Comparison of ENCODE assay signal across 9 mouse cellular contexts in genomic region chr5:137026092-137026491, GRCm38 (mm10). TPM values are rescaled to one million over a fixed set of nuclear protein-coding genes. Genes with fewer than 3 reads are reported as not detected.
DNase-seq lines count a peak whose midpoint lies in the region; ATAC-seq and TF ChIP-seq lines count a peak whose summit lies in the region.
"Had no signal": no experiment of that assay in that cellular context is flagged by ENCODE, and none has a peak within 500 bp of the region (broad histone marks: within the 10 kb centered on the region; RNA-seq: fewer than 3 reads in every experiment).

Gene Vgf (plus strand): TSS chr5:137026392.

- no peaks in the 10 kb centered on the region for H3K9me3 ChIP-seq in lung, embryonic 15.5 days
- H3K9me3 ChIP-seq in intestine, embryonic 15.5 days = no peaks in the 10 kb centered on the region

- H3K36me3 ChIP-seq in lung, embryonic 15.5 days = no peaks in the 10 kb centered on the region
- H3K36me3 ChIP-seq in intestine, embryonic 15.5 days = no peaks in the 10 kb centered on the region
- H3K36me3 ChIP-seq in myocyte (ENCODE audit: control insufficient read depth, insufficient read depth) = no peaks in the 10 kb centered on the region

- no peak for DNase-seq in adrenal gland, adult 18-20 months (ENCODE audit: low spot score in 2 of 2)
- DNase-seq in adrenal gland, postnatal 25 days = no peak
- DNase-seq in lung, adult 2 months = no peak
- no peak for DNase-seq in spleen, postnatal 14 days (ENCODE audit: low spot score in 2 of 2)
- DNase-seq: heart, postnatal 14 days had no signal

- H3K79me2 ChIP-seq in myocyte (ENCODE audit: control insufficient read depth, insufficient read depth) = no peaks in the 10 kb centered on the region

- H3ac ChIP-seq in myocyte (ENCODE audit: control insufficient read depth, insufficient read length) = no peak within 1 kb of the TSS

- 14% methylated on average over 4 of the region's 4 CpGs for WGBS in lung, embryonic 15.5 days
- WGBS in lung, adult 2 months = 12% methylated on average over 4 of the region's 4 CpGs
- WGBS in intestine, embryonic 15.5 days = 23% methylated on average over 4 of the region's 4 CpGs

- no peak within 1 kb of the TSS for H3K4me3 ChIP-seq in lung, embryonic 15.5 days
- H3K4me3 ChIP-seq in lung, adult 2 months (replicated peaks; ENCODE audit: extremely low read depth, low read depth, low read length) = no peak within 1 kb of the TSS
- 0 out of 2 replicates have a peak within 1 kb of the TSS, but pooled peaks have one; percentile 16 for H3K4me3 ChIP-seq in intestine, embryonic 15.5 days (replicated peaks)
- no peak within 1 kb of the TSS for H3K4me3 ChIP-seq in myocyte

- peaks cover 12% of the 10 kb centered on the region for H3K4me1 ChIP-seq in lung, embryonic 15.5 days
- peaks cover 2% of the 10 kb centered on the region; the same call in 1 of the 2 replicates for H3K4me1 ChIP-seq in lung, adult 2 months (ENCODE audit: control insufficient read depth, insufficient read depth, low read length)
- peaks cover 16% of the 10 kb centered on the region for H3K4me1 ChIP-seq in intestine, embryonic 15.5 days (replicated peaks)

- H3K9ac ChIP-seq in lung, embryonic 15.5 days = no peak within 1 kb of the TSS
- no peak within 1 kb of the TSS for H3K9ac ChIP-seq in intestine, embryonic 15.5 days

- peak within 1 kb of the TSS; percentile 25; the same call in 1 of the 2 replicates for H3K4me2 ChIP-seq in lung, embryonic 15.5 days
- 0 out of 2 replicates have a peak within 1 kb of the TSS, but pooled peaks have one; percentile 15 for H3K4me2 ChIP-seq in intestine, embryonic 15.5 days (replicated peaks)
- peak within 1 kb of the TSS; percentile 59 for H3K4me2 ChIP-seq in myocyte (ENCODE audit: low read depth)

- ATAC-seq in lung, embryonic 15.5 days (ENCODE audit: borderline replicate concordance, extremely low read depth, low FRiP score, low TSS enrichment) = no peak
- no peak for ATAC-seq in intestine, embryonic 15.5 days
- ATAC-seq in megakaryocyte-erythroid progenitor cell, adult 5-6 weeks (replicated peaks; ENCODE audit: low FRiP score, low TSS enrichment, poor library complexity, severe bottlenecking) = no peak

- H3K27ac ChIP-seq in lung, embryonic 15.5 days = no peak within 1 kb of the TSS
- H3K27ac ChIP-seq in intestine, embryonic 15.5 days = no peak within 1 kb of the TSS

- no peak for TF ChIP-seq POLR2A in lung, adult 2 months (IDR thresholded peaks at IDR 0.05; ENCODE audit: borderline replicate concordance, extremely low read depth, low read depth, low read length)
- TF ChIP-seq POLR2A in myocyte (IDR thresholded peaks at IDR 0.05; ENCODE audit: insufficient read length, low read depth) = no peak

- H3K27me3 ChIP-seq in lung, embryonic 15.5 days = peaks cover 73% of the 10 kb centered on the region
- H3K27me3 ChIP-seq in intestine, embryonic 15.5 days (replicated peaks) = peaks cover 66% of the 10 kb centered on the region
- H3K27me3 ChIP-seq in myocyte (ENCODE audit: control insufficient read depth, insufficient read depth, insufficient read length) = peaks cover 18% of the 10 kb centered on the region

- no peak for TF ChIP-seq CTCF in lung, adult 2 months (IDR thresholded peaks at IDR 0.05; ENCODE audit: insufficient read depth, low read length)

TF ChIP-seq in myocyte, 11 proteins besides CTCF, POLR2A, EP300 and RAD21:
- no peak for TF ChIP-seq USF1 (IDR thresholded peaks at IDR 0.05; ENCODE audit: low read depth)
- no peak for TF ChIP-seq MAX (IDR thresholded peaks at IDR 0.05; ENCODE audit: low read depth)
- no peak for TF ChIP-seq MYOG (IDR thresholded peaks at IDR 0.05; ENCODE audit: control insufficient read depth in 1 of 3, insufficient read depth in 1 of 3, insufficient read length in 2 of 3, low read depth in 2 of 3)
- TF ChIP-seq TCF12 (IDR thresholded peaks at IDR 0.05; ENCODE audit: insufficient read depth, poor library complexity, severe bottlenecking) = no peak
- no peak for TF ChIP-seq REST (IDR thresholded peaks at IDR 0.05; ENCODE audit: insufficient read depth, insufficient read length)
- no peak for TF ChIP-seq CEBPB (IDR thresholded peaks at IDR 0.05; ENCODE audit: insufficient read depth, poor library complexity, severe bottlenecking)
- no peak for TF ChIP-seq E2F4 (IDR thresholded peaks at IDR 0.05; ENCODE audit: insufficient read depth)
- TF ChIP-seq TCF3 (IDR thresholded peaks at IDR 0.05; ENCODE audit: insufficient read length, low read depth) = no peak
TF ChIP-seq in myocyte: peak in this region for 0.

RNA-seq across cellular contexts. Expression of gene Vgf, which starts in this region (rescaled TPM):
- total RNA-seq in adrenal gland, adult 18-20 months (2021) = 10 to 100 TPM; 12.8 to 15.6 TPM
- 7.4 and 11.0 TPM in 2 replicates for total RNA-seq in adrenal gland, postnatal 25 days (2021)
- polyA plus RNA-seq in lung, embryonic 15.5 days (2015; fragmentation: Nextera tagmentation; extraction: Ambion mirVana) = 0.11 and 0.19 TPM in 2 replicates
- 0.03 TPM in 1 of 2 replicates, not detected in the other for polyA plus RNA-seq in lung, adult 2 months (2012; rRNA removed)
- 0.66 and 0.85 TPM in 2 replicates for polyA plus RNA-seq in intestine, embryonic 15.5 days (2015; fragmentation: Nextera tagmentation; extraction: Ambion mirVana)
- 0.04 TPM for polyA plus RNA-seq in myocyte (2012; fragmentation: generic; extraction: Trizol)
- not detected in 2 replicates for total RNA-seq in megakaryocyte-erythroid progenitor cell, adult 5-6 weeks (2014; fragmentation: Nextera tagmentation)
- total RNA-seq in megakaryocyte-erythroid progenitor cell, adult 5-6 weeks (2017) = 0.27 and 0.47 TPM in 2 replicates
- total RNA-seq: heart, postnatal 14 days had no signal
